Mouse (Mus musculus) large intestine, adult 2 months (tissue): ENCODE measurements around the gene Derl3. TPM values are rescaled to one million over a fixed set of nuclear protein-coding genes. Genes with fewer than 3 reads are reported as not detected.

ENCODE experiments used
- DNase-seq: peaks from one replicate; pipeline ENCODE4 v3.0.0-alpha.2; 2012; ENCODE audit warnings: low read depth, low spot score
- WGBS: fragments of 180-500 bp; shearing (Covaris S2); methylation state at CpG from one replicate; pipeline ENCODE4 v1.1.7; 2018; 5-methylcytosine and 5-hydroxymethylcytosine counted together
- polyA plus RNA-seq: library from polyadenylated mRNA; depleted of rRNA; stranded (reverse); fragments of >200 nt; gene quantifications from 2 replicates; pipeline ENCODE4 v1.2.3, GENCODE M21; 2012; rRNA removed

Gene Derl3
- polyA plus RNA-seq, 1 experiment = 39.2 TPM

DNA sequence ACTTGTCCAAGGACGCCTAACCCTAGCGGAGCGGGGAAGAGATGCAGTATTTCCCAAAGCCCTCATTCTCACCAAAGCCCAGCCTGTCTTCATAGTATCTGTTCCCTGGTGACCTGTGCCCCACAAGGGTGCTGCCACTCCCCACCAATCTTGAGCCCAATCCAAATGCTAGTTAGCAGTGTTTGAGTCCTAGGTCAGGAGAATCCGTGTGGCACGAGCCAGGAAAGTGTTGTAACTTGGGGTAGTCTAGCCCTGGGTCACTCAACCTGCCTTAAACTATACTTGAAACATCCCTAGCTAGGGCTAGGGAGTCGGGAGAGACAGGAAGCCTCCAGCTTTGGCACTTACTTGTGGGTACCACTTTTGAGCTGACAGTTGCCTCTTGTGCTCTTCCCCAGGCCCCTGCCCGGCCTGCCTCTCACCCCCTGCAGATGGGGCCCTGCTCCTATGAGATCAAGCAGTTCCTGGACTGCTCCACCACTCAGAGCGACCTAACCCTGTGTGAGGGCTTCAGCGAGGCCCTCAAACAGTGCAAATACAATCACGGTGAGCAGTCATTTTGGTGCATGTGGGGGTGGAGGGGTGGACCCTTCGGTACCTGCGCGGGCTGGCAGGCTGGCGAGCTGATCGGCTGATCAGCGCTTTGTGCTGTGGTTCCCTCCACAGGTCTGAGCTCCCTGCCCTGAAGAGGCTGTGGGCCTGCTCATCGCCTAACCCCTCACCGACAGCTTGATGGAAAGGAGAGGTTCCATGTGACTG lies 43.9 kb downstream of the Derl3 start:
- 52% methylated on average over 18 of the region's 18 CpGs for WGBS
- DNase-seq = no peak

GRCm38 (mm10) chr10:75937851-75938643 lies 44.8 kb downstream of the Derl3 start:
- no peak for DNase-seq
- WGBS = 54% methylated on average over 10 of the region's 10 CpGs

DNA sequence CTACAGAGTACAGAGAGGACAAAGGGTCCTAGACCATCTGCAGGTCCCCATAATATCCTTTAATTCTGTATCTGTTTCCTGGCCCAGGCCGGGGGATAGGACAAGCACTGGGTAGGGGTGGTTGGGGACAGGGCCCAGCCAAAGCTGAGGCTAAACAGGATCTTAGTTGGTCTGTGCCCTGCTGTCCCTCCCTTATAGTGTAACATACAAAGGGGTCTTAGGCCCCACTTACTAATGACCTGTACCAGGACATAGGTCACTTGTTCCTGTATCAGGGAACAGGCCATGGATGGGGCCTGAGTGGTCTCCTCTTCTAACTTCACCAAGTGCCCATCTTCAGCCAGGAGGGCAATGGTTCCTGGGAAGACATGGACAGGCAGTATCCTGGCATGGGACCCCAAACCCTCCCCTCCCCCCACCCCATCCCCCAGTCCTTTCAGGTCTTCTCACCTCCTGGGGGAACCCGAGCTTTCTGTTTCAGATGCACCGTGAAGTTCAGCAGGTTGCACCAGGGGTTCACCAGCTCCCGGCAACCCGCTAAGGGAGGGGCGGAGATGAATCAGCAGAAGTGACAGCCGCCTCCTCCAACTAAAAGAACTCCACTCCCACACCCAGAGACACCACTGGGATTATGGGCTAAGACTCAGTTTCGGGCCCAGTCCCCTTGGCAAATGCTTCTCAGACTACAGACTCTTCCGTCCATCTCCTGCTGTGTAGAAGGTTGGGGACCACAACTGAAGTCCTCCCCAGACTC lies 46.4 kb downstream of the Derl3 start:
- 64% methylated on average over 9 of the region's 9 CpGs for WGBS
- no peak for DNase-seq

DNA sequence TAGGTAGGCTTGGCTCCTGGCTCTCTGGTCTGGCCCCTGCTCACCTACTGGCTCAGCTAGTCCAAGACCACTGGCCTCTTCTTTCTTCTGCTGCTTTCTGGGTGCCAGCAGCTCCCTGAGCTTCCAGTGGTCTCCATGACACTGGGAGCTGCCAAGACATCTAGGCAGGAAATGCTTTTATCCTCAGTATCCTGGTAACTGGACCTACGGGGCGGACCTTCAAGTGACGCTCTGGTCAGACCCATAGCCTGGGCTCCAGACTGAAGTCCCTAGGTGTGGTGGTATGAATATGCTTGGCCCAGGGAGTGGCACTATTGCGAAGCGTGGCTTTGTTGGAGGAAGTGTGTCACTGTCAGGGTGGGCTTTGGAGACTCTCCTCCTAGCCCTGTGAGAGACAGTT lies 47.3 kb downstream of the Derl3 start, which contains the start of gene Gm867:
TSS of gene Gm867 (minus strand) at position 153 of the 400 bp plus-strand sequence.
- DNase-seq = no peak
- 84% methylated on average over 5 of the region's 5 CpGs for WGBS

DNA sequence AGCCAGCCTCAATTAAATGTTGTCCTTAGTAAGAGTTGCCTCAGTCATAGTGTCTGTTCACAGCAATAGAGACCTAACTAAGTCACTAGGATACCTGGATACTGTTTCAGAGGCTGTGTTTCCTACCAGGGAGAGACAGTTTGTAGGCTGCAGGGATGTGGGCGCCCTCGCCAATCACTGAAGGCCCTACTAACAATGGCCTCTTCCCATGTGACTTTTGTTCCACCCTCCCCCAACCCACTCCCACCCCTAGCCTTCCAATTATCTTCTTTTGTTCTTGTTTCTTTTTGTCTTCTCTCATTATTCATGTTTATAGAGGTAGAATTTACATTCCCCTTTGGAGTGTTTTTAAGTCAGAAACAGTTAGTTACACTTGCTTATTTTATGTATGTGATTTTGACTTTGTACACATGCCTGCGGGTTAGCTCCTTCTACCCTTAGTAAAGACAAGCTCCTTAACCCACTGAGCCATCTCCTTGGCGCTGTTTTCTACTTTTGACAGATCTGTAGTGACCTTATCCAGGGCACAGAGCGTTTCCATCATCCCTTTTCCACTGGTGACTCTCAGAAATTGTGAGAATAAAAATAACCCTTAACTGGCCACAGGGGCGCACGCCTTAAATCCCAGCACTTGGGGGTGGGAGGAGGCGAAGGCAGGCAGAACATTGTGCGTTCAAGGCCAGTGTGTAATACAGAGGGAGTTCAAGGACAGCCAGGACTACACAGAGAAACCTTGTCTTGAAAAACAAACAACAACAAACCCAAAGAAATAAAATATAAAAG lies 48.0 kb downstream of the Derl3 start:
- 82% methylated on average over 9 of the region's 9 CpGs for WGBS
- DNase-seq = no peak

GRCm38 (mm10) chr10:75942736-75943477 lies 49.7 kb downstream of the Derl3 start, which contains the start of gene Vpreb3:
TSS of gene Vpreb3 (plus strand) at chr10:75943057.
- DNase-seq = no peak
- 75% methylated on average over 15 of the region's 15 CpGs for WGBS

DNA sequence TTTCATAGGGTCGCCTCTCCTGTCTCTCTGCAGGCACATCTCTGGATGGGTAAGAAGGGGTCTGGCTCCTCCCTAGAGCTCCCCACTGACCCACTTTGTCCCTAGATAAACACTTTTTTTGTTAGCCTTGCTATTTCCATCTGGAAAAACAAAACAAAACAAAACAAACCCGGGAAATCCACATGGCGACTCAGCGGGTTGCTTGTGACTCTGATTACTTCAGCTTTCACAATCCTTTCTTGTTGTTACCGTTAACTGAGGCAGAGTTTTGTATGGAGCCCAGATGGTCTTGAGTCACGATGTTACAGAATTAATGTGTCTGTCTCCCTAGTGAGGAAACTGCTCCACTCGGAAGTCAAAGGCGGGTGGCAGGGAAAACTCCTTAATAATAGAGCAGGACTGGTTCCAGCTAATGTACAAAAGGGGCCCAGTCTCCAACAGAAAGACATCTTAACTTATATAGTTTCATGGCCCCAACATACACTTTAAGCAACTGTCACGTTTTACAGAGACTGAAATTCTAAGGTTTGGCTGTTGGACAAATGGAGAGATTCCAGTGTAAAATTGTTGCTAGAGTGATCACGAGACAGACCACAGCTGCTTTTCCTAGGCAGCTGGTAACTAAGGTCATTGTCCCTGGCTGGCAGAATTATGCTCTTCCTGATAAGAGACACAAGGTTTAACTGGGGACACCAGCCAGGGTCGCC lies 51.0 kb downstream of the Derl3 start:
- 46% methylated on average over 11 of the region's 11 CpGs for WGBS
- DNase-seq = no peak

GRCm38 (mm10) chr10:75945213-75945612 lies 52.0 kb downstream of the Derl3 start:
- 92% methylated on average over 7 of the region's 7 CpGs for WGBS
- no peak for DNase-seq

Other genes with a start within 250 kb of the Derl3 start
- gene Susd2, start 249.4 kb upstream of the Derl3 start, polyA plus RNA-seq = 42.9 and 124 TPM in 2 replicates
- gene Cabin1, start 129.1 kb upstream of the Derl3 start, polyA plus RNA-seq = 20.3 and 36.0 TPM in 2 replicates
- 81.4 and 104 TPM in 2 replicates for gene Ddt, start 120.0 kb upstream of the Derl3 start, polyA plus RNA-seq
- gene Gm20441, start 112.5 kb upstream of the Derl3 start, polyA plus RNA-seq = 0.48 and 0.58 TPM in 2 replicates
- 48.6 and 59.5 TPM in 2 replicates for gene Gstt3, start 112.0 kb upstream of the Derl3 start, polyA plus RNA-seq
- gene Gstt1, start 94.8 kb upstream of the Derl3 start, polyA plus RNA-seq = 44.8 and 68.1 TPM in 2 replicates
- not detected in 2 replicates for gene Gstt4, start 70.9 kb upstream of the Derl3 start, polyA plus RNA-seq
- gene Gstt2, start 56.0 kb upstream of the Derl3 start, polyA plus RNA-seq = 115 and 146 TPM in 2 replicates
- 739 and 807 TPM in 2 replicates for gene Mif, start 33.2 kb upstream of the Derl3 start, polyA plus RNA-seq
- gene Smarcb1, start 28.2 kb downstream of the Derl3 start, polyA plus RNA-seq = 41.0 and 48.6 TPM in 2 replicates
- 348 and 403 TPM in 2 replicates for gene Chchd10, start 39.7 kb downstream of the Derl3 start, polyA plus RNA-seq
- gene Mmp11, start 43.1 kb downstream of the Derl3 start, polyA plus RNA-seq = 5.3 and 7.6 TPM in 2 replicates
- 0.30 TPM in 1 of 2 replicates, not detected in the other for gene Gm867, start 47.3 kb downstream of the Derl3 start, polyA plus RNA-seq
- 28.0 and 43.9 TPM in 2 replicates for gene Vpreb3, start 49.6 kb downstream of the Derl3 start, polyA plus RNA-seq
- 0.19 and 0.34 TPM in 2 replicates for gene Gm5134, start 61.1 kb downstream of the Derl3 start, polyA plus RNA-seq
- gene Zfp280b, start 139.2 kb downstream of the Derl3 start, polyA plus RNA-seq = 6.5 and 9.4 TPM in 2 replicates
- gene Slc5a4b, start 217.5 kb downstream of the Derl3 start, polyA plus RNA-seq = 2.2 and 33.6 TPM in 2 replicates